Mouse (Mus musculus): Measurements from ENCODE around the gene Senp7. TPM values are rescaled to one million over a fixed set of nuclear protein-coding genes. Genes with fewer than 3 reads are reported as not detected.

The Senp7 gene
- polyA plus RNA-seq, 1 experiment: 24.4 TPM

DNA sequence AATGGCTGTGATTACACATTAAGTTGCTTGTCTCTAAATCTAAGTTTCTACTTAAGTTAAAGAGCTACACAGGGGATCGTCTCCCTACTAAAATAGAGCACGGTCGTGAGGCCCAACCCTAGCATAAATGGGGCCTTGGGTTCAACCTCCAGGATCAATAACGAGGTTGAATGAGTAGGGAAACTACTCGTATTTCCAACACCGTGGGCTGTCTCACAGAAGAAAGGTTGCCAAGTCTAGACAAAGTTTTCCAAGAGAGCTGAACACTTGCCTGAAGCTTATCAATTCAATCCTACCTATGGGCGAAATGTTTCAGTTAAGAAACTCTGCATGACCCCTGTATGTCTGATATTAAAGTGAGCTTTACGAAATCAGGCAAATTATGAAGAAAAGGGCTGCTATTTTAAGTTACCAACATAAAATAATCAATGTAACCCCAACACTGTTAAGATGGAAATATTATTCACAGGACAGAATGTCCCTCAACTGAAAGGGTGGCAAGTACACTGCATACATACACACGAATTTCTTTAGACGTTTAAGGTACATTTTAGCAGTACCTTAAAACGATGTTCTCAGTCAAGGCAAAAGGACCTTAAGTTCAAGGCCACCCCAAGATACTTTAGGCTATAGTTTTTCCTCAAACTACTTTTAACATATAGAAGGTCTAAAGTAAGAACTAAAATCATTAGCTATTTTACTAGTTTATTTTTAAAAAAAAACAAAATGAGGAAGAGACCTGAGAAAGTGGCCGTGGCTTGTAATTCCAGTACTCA is 20.1 kb upstream of the Senp7 start:
- no peaks in the 10 kb centered on the region for H3K27me3 ChIP-seq (ENCODE audit: control insufficient read depth, insufficient read depth, low read length, poor library complexity, severe bottlenecking)
- TF ChIP-seq POLR2A (IDR thresholded peaks at IDR 0.05; ENCODE audit: insufficient read depth, low read length) (no peak), CTCF (IDR thresholded peaks at IDR 0.05; ENCODE audit: low read depth, low read length) (no peak), EP300 (IDR thresholded peaks at IDR 0.05; ENCODE audit: insufficient read depth, low read depth, low read length) (no peak)
- H3K36me3 ChIP-seq (ENCODE audit: control insufficient read depth, insufficient read depth, low read length, poor library complexity, severe bottlenecking): peaks cover 20% of the 10 kb centered on the region
- H3K9ac ChIP-seq (ENCODE audit: low read depth, poor library complexity, severe bottlenecking): peak overlapping the region; percentile 90
- H3K9me3 ChIP-seq (replicated peaks; ENCODE audit: control insufficient read depth, insufficient read depth, low read length, poor library complexity, severe bottlenecking): no peaks in the 10 kb centered on the region
- peak overlapping the region; percentile 84 for H3K4me3 ChIP-seq (ENCODE audit: low read depth, low read length)
- no peak overlapping the region for H3K27ac ChIP-seq (ENCODE audit: insufficient read depth, low read length)
- no peaks in the 10 kb centered on the region for H3K4me1 ChIP-seq (ENCODE audit: control insufficient read depth, insufficient read depth, low read length)

DNA sequence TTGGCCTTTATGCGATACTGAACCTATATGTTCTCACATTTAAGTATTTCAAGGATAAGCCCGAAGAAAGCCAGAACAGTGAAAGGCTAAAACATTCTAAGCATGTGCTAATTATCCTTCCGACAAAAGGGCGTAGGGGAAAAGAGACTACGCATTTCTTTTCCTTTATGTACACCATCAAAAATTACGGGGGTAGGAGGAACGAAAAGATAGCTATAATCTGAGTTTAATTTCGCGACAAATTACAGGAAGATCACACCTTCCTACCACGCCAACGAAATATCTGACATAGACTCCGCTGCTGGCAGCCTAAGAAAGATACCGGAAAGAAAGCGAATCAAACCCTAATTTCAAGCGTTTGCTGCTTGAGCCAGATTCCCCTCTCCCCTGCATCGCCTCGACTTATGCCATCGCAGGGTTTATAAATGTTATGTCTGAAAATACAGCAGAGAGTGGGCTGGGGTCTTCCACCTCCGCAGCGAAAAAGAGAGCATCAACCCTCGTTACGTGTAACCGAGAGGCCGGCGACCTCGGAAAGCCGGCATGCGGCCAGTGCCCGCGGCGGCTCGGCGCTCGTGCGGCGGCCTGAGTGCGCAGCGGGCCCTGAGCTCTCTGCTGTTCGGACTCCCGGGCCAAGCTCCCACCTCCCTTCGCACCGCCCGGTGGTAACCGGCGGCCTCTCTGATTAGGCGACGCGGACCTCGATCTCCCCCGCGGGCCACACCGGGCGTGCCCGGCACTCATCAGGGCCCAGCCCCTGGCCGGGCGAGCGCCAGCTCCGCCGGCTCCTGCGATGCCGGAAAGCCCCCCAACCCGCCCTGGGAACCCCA is 19.2 kb upstream of the Senp7 start:
- Histone ChIP-seq H3K4me3 (ENCODE audit: low read depth, low read length) (peak overlapping the region; percentile 84), H3K27ac (ENCODE audit: insufficient read depth, low read length) (no peak overlapping the region), H3K27me3 (ENCODE audit: control insufficient read depth, insufficient read depth, low read length, poor library complexity, severe bottlenecking) (no peaks in the 10 kb centered on the region), H3K36me3 (ENCODE audit: control insufficient read depth, insufficient read depth, low read length, poor library complexity, severe bottlenecking) (peaks cover 22% of the 10 kb centered on the region), H3K4me1 (ENCODE audit: control insufficient read depth, insufficient read depth, low read length) (no peaks in the 10 kb centered on the region), H3K9ac (ENCODE audit: low read depth, poor library complexity, severe bottlenecking) (peak overlapping the region; percentile 90), H3K9me3 (replicated peaks; ENCODE audit: control insufficient read depth, insufficient read depth, low read length, poor library complexity, severe bottlenecking) (no peaks in the 10 kb centered on the region)
- TF ChIP-seq POLR2A (IDR thresholded peaks at IDR 0.05; ENCODE audit: insufficient read depth, low read length) (no peak), EP300 (IDR thresholded peaks at IDR 0.05; ENCODE audit: insufficient read depth, low read depth, low read length) (no peak), CTCF (IDR thresholded peaks at IDR 0.05; ENCODE audit: low read depth, low read length) (no peak)

DNA sequence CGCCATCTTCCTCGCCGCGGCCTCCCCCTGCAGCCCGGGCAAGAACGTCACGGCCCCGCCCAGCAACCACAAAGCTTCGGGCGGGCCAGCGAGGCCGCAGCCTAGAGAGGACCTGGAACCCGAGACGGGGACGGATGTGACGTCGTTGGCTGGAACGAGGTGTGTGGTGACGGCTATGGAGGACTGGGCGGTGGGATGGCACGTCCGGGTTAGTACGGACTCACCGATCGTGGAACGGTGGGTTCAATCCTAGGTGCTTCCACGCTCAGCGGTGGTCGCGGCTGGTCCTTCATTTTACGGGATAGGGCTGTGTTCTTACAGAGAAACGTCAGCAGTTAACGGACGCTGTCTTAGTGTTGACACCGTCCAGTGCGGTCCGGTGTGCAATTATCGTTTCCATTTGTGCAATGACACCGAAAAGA is 18.5 kb upstream of the Senp7 start, which contains the start of gene Pcnp:
TSS of gene Pcnp (minus strand) at position 79 of the 422 bp plus-strand sequence.
- H3K36me3 ChIP-seq (ENCODE audit: control insufficient read depth, insufficient read depth, low read length, poor library complexity, severe bottlenecking): peaks cover 23% of the 10 kb centered on the region
- H3K27me3 ChIP-seq (ENCODE audit: control insufficient read depth, insufficient read depth, low read length, poor library complexity, severe bottlenecking): no peaks in the 10 kb centered on the region
- no peak within 1 kb of the TSS; the same call in 1 of the 2 replicates for H3K27ac ChIP-seq (ENCODE audit: insufficient read depth, low read length)
- H3K4me3 ChIP-seq (ENCODE audit: low read depth, low read length): peak within 1 kb of the TSS; percentile 84
- TF ChIP-seq EP300 (IDR thresholded peaks at IDR 0.05; ENCODE audit: insufficient read depth, low read depth, low read length): no peak
- TF ChIP-seq POLR2A (IDR thresholded peaks at IDR 0.05; ENCODE audit: insufficient read depth, low read length): peak; percentile 88
- H3K4me1 ChIP-seq (ENCODE audit: control insufficient read depth, insufficient read depth, low read length): no peaks in the 10 kb centered on the region
- no peaks in the 10 kb centered on the region for H3K9me3 ChIP-seq (replicated peaks; ENCODE audit: control insufficient read depth, insufficient read depth, low read length, poor library complexity, severe bottlenecking)
- H3K9ac ChIP-seq (ENCODE audit: low read depth, poor library complexity, severe bottlenecking): peak within 1 kb of the TSS; percentile 90

DNA sequence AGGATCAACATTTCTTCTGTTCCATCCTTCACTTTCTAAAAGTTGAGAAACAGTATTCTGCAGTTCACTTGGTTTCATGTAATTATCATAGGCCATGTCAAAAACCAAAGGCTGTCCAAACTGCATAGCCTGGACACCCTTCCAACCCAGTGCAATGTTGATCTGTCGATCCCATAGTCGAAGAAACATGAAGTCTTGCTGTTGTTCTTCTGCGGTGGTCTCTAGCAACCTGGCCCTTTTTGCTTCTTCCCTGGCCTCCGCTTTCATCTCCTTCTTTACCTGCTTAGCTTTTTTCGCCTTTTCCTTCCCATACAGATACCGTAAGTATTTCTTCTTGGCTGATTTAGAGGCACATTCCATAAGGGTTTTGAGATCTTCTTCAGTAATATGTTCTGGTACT is 13.6 kb upstream of the Senp7 start:
- no peak overlapping the region for H3K27ac ChIP-seq (ENCODE audit: insufficient read depth, low read length)
- no peak overlapping the region for H3K4me3 ChIP-seq (ENCODE audit: low read depth, low read length)
- H3K36me3 ChIP-seq (ENCODE audit: control insufficient read depth, insufficient read depth, low read length, poor library complexity, severe bottlenecking): peaks cover 18% of the 10 kb centered on the region
- H3K4me1 ChIP-seq (ENCODE audit: control insufficient read depth, insufficient read depth, low read length): no peaks in the 10 kb centered on the region
- no peak overlapping the region for H3K9ac ChIP-seq (ENCODE audit: low read depth, poor library complexity, severe bottlenecking)
- no peaks in the 10 kb centered on the region for H3K27me3 ChIP-seq (ENCODE audit: control insufficient read depth, insufficient read depth, low read length, poor library complexity, severe bottlenecking)
- H3K9me3 ChIP-seq (replicated peaks; ENCODE audit: control insufficient read depth, insufficient read depth, low read length, poor library complexity, severe bottlenecking): no peaks in the 10 kb centered on the region
- TF ChIP-seq POLR2A (IDR thresholded peaks at IDR 0.05; ENCODE audit: insufficient read depth, low read length): no peak
- no peak for TF ChIP-seq EP300 (IDR thresholded peaks at IDR 0.05; ENCODE audit: insufficient read depth, low read depth, low read length)
- no peak for TF ChIP-seq CTCF (IDR thresholded peaks at IDR 0.05; ENCODE audit: low read depth, low read length)

DNA sequence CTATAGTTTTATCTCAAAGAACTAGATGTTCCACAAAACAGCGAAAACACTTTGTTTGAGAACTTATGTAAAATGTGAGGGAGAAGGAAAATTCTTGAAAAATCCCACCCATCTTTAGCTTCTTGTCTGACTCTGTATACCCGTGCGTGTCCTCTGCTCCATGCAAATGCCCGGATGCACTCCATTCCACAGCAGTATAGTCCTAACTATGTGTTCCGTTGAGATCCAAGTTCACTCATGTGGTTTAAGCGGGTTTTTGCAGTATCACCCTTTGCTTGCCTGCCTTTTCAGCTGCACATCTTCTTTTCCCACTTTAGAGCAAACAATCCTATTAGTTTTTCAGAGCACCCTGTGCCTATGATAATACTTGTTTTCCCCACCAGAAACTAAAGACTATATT is 11.6 kb upstream of the Senp7 start:
- H3K27ac ChIP-seq (ENCODE audit: insufficient read depth, low read length): no peak overlapping the region

More for the DNA sequence above, 11.6 kb upstream of the Senp7 start:
- TF ChIP-seq CTCF (IDR thresholded peaks at IDR 0.05; ENCODE audit: low read depth, low read length) (no peak), EP300 (IDR thresholded peaks at IDR 0.05; ENCODE audit: insufficient read depth, low read depth, low read length) (no peak), POLR2A (IDR thresholded peaks at IDR 0.05; ENCODE audit: insufficient read depth, low read length) (no peak)
- no peaks in the 10 kb centered on the region for H3K4me1 ChIP-seq (ENCODE audit: control insufficient read depth, insufficient read depth, low read length)
- no peaks in the 10 kb centered on the region for H3K9me3 ChIP-seq (replicated peaks; ENCODE audit: control insufficient read depth, insufficient read depth, low read length, poor library complexity, severe bottlenecking)
- peak overlapping the region; percentile 84 for H3K9ac ChIP-seq (ENCODE audit: low read depth, poor library complexity, severe bottlenecking)
- H3K36me3 ChIP-seq (ENCODE audit: control insufficient read depth, insufficient read depth, low read length, poor library complexity, severe bottlenecking): peaks cover 18% of the 10 kb centered on the region
- H3K4me3 ChIP-seq (ENCODE audit: low read depth, low read length): peak overlapping the region; percentile 94
- H3K27me3 ChIP-seq (ENCODE audit: control insufficient read depth, insufficient read depth, low read length, poor library complexity, severe bottlenecking): no peaks in the 10 kb centered on the region
